Mouse (Mus musculus) v-Abl transformed pro-B cells (cell line): ENCODE measurements around the gene Hist1h4m.
"Not testable (repeated sequence)": the region's sequence is repeated elsewhere in the genome, so short reads cannot be mapped to it uniquely, and the experiment has no call there.

Source experiments
- in situ Hi-C, 2 experiments: fragments of 400-800 bp; cut with MboI; formaldehyde crosslinking; loops; one replicate each; pipeline ENCODE4 v1.15.1; 2025; ENCODE audit not compliant: unreplicated experiment in 2 of 2

Hist1h4m gene

DNA sequence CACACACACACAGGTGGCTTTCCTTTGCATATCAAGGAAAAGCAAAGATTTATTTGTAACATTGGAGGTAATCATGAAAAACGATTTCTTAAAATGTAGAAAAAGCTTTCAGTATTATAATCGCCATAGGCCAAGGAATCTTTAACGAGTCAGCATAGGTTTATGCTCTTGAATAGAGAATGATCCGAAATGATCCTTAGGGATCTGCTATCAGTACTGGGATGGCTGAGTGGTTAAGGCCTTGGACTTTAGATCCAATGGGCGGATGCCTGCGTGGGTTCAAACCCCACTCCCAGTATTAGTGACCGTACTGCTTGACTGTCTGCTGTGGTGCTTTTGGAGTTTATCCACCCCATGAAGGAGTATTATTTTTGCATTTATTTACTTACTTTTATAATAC, 16.0 kb upstream of the Hist1h4m start:
- in situ Hi-C loops = loop anchor here in 1 of 2 experiments (10.0 to 25.0 kb wide), 3 partner anchors 61 to 1967 kb away; partner anchors contain the start of genes Hist1h1a, Hist1h2ab, Hist1h3a and Hist1h3b

DNA sequence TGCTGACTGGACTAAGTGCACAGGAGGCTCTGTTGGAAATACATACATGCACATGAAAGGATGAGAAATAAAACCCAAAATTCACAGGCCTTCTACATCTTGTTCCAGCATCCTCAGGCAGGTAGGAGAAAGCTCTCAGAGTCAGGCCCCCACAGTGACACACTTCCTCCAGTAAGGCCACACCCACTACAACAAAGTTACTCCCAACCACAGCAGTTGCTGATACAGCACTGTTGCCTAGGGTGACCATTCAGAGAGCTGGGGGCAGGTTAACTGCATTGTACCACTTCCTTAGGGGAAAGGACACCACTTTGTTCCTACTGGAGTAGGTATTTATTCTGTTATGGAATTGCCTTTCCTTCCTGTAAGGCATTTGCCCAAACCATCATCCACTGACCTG, 14.4 kb upstream of the Hist1h4m start:
- in situ Hi-C loops = loop anchor here in 1 of 2 experiments (10.0 to 25.0 kb wide), 3 partner anchors 62 to 1965 kb away; partner anchors contain the start of genes Hist1h1a, Hist1h2ab, Hist1h3a and Hist1h3b

DNA sequence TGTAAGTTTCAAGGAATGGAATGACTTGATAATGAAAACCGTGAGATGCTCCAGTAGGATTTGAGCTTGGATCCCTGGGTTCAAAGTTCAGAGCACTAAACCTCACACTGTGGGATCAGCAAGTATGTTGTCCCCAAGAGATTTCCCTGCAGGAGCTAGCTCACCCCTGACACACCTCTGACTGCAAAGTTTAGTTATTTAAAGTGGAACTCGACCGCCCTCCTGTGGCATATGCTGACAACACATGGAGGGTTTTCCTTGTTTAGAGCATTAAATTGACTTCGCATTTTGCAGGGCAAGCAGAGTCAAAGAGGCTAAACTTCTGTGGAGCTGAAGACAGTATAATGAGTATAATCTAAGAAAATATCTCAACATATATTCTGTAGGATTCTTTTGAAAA, 8.5 kb upstream of the Hist1h4m start:
- in situ Hi-C loops = not testable (repeated sequence)

DNA sequence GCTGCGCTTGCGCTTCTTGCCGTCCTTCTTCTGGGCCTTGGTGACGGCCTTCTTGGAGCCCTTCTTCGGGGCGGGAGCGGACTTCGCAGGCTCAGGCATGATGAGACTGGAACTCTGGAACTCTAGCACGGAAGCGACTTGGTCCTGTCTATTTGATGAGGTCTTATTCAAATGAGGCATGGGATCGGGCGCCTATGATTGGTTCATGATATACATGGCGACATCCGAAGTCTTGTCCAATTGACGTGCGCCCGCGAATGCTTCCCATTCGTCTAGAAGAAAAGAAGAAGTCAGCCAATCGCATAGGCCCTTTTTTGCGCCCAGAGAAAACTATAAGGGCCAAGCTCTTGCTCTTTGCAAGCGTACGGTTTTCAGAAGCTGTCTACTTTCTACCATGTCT, 1.5 kb upstream of the Hist1h4m start, which contains the start of the genes Hist1h2bq and Hist1h2ao:
TSS of gene Hist1h2bq (minus strand) at position 125 of the 400 bp plus-strand sequence.
TSS of gene Hist1h2ao (plus strand) at position 393 of the 400 bp plus-strand sequence.
- in situ Hi-C loops = not testable (repeated sequence)

DNA sequence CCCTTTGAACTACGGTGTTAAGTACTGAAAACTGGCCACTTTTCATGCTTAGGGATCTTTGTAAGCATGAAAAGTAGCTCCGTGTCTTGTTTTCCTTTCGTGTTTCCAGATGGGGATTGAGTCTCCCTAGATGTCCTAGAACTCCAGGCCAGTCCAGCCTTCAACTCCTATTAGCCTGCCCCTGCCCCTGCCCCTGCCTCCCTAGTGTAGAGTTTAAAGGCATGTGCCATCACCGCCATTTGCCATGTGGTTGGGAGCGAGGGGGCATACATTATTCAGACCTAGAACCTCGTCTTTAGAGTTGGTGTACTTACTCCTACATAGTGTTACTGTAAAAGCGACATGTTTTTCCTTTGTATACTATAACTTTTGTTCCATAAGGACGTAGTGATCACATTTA, 472 bp upstream of the Hist1h4m start:
- in situ Hi-C loops = not testable (repeated sequence)

DNA sequence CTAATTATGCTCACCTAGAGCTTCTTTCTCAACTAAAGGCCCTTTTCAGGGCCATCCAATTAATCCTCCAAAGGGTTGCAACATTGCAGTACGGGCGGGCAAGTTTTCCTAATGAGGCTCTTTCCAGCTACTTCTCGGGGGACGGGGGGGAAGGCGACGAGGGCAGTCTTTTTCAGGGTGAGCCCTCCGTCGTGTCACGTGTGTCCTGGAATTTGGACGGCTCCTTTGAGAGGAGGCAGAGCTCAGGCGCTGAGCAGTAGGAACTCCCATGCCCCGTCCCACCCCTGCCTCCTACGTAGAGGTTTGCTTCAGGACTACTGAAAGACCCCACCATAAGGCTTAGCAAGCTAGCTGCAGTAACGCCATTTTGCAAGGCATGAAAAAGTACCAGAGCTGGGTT, 546 bp downstream of the Hist1h4m start:
- in situ Hi-C loops = not testable (repeated sequence)

DNA sequence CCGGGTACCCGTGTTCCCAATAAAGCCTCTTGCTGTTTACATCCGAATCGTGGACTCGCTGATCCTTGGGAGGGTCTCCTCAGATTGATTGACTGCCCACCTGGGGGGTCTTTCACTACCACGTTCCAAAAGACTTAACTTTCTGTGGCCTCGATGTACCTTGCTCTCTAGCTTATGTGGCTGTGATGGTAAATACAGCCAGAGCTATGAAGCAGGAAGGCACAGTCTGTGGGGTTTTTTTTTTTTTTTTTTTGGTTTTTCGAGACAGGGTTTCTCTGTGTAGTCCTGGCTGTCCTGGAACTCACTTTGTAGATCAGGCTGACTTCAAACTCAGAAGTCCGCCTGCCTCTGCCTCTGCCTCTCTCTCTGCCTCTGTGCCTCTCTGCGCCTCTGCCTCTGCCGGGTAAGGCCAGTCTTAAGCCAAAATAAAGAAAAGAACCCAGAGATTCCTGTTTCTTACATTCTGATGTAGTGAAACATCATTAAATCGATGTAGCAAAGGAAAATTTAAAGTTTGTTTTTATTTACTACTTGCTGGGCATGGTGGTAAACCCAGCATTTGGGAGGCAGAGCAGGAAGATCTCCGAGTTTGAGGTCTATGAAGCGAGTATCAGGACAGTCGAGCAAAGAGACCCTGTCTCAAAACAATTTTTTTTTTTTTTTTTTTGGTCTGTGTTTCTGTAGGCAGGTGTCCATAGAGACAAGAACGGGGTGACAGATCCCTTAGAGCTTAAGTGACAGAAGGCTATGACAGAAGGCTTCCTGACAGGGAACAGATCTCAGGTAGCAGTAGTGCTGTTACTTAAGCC, 8.7 kb downstream of the Hist1h4m start:
- in situ Hi-C loops = loop anchor here in 1 of 2 experiments (10.0 kb wide), 3 partner anchors 215 to 1865 kb away; partner anchors contain the start of genes Hist1h1e, Hist1h2ac, Hist1h2ah and Hist1h2bc

DNA sequence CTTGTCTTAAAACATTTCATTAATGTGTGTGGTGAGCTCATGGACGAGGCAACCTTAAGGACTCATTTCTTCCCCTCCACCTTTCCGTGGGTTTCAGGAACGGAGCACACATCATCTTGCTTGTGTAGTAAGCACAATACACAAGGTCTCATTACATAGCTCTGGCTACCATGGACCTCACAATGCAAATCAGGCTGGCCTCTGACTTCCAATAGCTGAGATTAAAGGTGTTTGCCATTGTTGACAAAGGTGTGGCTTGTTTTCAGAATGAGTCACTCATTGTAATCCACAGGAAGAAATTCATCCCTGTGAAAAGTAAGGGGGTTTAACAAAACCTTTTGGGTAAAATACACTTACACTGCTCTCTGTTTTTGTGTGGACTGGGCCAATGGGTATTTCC, 17.0 kb downstream of the Hist1h4m start:
- in situ Hi-C loops = loop anchor here in 1 of 2 experiments (10.0 kb wide), 3 partner anchors 206 to 1856 kb away; partner anchors contain the start of genes Hist1h1e, Hist1h2ac, Hist1h2ah and Hist1h2bc

DNA sequence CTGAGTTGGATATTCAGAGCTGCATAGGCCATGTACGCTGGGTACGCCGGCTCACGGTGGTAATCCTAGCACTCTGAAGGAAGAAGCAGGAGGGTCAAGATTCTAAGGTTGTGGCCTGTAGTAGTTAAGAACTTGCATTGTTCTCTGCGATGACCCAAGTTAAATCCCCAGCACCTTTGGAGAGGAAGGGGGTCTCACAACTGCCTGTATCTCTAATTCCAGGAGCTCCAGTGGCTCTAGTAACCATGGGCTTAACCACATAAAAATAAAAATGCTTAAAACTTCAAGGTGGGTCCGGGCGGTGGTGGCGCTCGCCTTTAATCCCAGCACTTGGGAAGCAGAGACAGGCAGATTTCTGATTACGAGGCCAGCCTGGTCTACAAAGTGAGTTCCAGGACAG, 18.8 kb downstream of the Hist1h4m start:
- in situ Hi-C loops = no loop called here

DNA sequence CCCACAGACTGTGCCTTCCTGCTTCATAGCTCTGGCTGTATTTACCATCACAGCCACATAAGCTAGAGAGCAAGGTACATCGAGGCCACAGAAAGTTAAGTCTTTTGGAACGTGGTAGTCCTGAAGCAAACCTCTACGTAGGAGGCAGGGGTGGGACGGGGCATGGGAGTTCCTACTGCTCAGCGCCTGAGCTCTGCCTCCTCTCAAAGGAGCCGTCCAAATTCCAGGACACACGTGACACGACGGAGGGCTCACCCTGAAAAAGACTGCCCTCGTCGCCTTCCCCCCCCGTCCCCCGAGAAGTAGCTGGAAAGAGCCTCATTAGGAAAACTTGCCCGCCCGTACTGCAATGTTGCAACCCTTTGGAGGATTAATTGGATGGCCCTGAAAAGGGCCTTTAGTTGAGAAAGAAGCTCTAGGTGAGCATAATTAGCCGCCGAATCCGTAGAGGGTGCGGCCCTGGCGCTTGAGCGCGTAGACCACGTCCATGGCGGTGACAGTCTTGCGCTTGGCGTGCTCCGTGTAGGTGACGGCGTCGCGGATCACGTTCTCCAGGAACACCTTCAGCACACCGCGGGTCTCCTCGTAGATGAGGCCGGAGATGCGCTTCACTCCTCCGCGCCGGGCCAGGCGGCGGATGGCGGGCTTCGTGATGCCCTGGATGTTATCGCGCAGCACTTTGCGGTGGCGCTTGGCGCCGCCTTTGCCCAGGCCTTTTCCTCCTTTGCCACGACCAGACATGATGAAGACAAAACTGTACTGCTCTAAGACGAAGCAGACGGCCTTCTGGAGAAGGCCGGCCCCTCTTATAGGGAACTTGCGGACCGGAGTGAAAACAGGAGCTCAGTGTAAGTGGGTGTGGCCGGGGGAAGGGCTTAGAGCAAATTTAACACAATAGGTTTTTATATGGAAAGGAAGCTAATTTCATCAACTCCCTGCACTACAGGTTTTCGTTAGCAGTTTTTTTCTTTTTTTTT, 20.2 kb downstream of the Hist1h4m start, which contains the start of gene Hist1h4n:
TSS of gene Hist1h4n (minus strand) at position 779 of the 977 bp plus-strand sequence.
- in situ Hi-C loops = not testable (repeated sequence)

DNA sequence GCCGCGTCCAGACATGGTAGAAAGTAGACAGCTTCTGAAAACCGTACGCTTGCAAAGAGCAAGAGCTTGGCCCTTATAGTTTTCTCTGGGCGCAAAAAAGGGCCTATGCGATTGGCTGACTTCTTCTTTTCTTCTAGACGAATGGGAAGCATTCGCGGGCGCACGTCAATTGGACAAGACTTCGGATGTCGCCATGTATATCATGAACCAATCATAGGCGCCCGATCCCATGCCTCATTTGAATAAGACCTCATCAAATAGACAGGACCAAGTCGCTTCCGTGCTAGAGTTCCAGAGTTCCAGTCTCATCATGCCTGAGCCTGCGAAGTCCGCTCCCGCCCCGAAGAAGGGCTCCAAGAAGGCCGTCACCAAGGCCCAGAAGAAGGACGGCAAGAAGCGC, 21.9 kb downstream of the Hist1h4m start, which contains the start of the genes Hist1h2ap and Hist1h2br:
TSS of gene Hist1h2ap (minus strand) at position 47 of the 400 bp plus-strand sequence.
TSS of gene Hist1h2br (plus strand) at position 283 of the 400 bp plus-strand sequence.
- in situ Hi-C loops = not testable (repeated sequence)

DNA sequence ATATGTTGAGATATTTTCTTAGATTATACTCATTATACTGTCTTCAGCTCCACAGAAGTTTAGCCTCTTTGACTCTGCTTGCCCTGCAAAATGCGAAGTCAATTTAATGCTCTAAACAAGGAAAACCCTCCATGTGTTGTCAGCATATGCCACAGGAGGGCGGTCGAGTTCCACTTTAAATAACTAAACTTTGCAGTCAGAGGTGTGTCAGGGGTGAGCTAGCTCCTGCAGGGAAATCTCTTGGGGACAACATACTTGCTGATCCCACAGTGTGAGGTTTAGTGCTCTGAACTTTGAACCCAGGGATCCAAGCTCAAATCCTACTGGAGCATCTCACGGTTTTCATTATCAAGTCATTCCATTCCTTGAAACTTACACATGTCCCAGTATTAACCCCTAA, 29.0 kb downstream of the Hist1h4m start:
- in situ Hi-C loops = not testable (repeated sequence)

DNA sequence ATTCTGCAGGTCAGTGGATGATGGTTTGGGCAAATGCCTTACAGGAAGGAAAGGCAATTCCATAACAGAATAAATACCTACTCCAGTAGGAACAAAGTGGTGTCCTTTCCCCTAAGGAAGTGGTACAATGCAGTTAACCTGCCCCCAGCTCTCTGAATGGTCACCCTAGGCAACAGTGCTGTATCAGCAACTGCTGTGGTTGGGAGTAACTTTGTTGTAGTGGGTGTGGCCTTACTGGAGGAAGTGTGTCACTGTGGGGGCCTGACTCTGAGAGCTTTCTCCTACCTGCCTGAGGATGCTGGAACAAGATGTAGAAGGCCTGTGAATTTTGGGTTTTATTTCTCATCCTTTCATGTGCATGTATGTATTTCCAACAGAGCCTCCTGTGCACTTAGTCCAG, 34.8 kb downstream of the Hist1h4m start:
- in situ Hi-C loops = not testable (repeated sequence)

DNA sequence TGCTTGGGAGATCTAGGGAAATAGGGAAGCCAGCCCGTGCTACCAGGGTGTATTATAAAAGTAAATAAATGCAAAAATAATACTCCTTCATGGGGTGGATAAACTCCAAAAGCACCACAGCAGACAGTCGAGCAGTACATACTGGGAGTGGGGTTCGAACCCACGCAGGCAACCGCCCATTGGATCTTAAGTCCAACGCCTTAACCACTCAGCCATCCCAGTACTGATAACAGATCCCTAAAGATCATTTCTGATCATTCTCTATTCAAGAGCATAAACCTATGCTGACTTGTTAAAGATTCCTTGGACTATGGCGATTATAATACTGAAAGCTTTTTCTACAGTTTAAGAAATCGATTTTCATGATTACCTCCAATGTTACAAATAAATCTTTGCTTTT, 36.3 kb downstream of the Hist1h4m start:
- in situ Hi-C loops = no loop called here

DNA sequence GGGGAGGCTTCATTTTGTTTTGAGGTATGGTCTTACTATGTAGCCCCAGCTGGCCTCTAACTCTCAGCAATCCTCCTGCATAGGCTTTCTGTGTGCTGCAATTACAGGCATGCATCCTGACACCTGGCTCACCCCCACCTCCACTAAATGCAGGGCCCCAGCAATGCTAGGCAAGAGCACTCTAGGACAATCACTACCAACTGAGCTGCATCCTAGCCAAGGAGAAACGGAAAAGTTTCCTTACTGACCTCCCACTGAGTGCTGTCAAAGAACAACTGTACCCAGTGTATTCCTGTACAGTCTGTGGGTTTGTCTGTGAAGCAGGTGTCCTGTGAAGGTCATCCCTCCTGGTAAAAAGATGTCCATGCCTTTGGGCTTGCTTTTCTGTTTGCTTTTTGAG, 39.1 kb downstream of the Hist1h4m start:
- in situ Hi-C loops = loop anchor here (10.0 kb wide), 5 partner anchors 64 to 1664 kb away; partner anchors contain the start of gene Abt1 (in 1 of the 2)

DNA sequence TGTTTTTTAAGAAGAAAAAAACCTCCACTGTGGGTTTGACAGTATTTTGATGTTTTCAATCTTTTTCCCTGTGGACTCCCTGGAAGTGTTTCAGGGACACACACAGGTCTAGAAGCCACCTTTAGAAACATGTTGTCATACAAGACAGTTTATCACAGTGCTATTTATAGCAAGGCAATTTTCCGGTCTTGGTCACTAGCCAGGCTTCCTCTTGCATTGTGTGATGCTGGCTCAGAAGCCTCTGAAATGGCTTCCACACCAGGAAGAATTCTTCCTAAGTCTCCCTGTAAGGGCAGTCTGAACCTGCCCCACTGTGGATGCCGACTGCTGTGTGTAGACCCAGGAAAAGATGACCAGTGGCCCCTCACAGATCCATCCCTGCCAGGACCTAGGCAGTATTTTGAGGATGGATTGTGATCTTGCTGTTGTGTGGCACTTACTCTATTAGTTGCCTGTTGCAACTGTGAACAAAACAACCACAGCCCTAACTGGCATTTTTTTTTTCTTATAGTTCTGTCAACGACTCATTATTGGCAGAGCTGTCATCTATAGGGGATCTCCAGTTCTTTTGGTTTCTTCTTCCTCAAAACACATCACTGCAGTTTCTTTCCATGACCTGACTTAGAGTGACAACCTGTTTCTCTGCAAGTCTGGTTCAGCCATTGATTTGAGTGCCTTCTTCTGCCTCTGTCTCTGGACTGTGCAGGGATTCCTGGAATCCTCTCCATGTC, 40.8 kb downstream of the Hist1h4m start:
- in situ Hi-C loops = loop anchor here (10.0 kb wide), 5 partner anchors 62 to 1662 kb away; partner anchors contain the start of gene Abt1 (in 1 of the 2)

DNA sequence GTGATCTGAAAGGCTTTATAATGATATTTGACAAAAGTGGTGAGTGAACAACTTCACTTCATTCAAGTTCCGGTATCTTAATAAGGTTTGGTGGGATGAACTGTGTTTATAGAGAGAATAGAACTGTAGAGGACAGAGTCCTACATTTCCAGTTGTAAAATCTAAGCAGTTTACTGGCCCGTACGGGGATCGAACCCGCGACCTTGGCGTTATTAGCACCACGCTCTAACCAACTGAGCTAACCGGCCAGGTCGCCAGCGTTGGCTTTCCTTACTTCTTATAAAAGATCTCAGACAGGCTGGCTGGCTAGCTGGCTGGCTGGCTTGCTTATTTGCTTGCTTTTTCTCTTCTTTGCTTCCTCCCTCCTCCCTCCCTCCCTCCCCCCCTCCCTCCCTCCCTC, 43.6 kb downstream of the Hist1h4m start:
- in situ Hi-C loops = loop anchor here (10.0 kb wide), 5 partner anchors 60 to 1660 kb away; partner anchors contain the start of gene Abt1 (in 1 of the 2)

DNA sequence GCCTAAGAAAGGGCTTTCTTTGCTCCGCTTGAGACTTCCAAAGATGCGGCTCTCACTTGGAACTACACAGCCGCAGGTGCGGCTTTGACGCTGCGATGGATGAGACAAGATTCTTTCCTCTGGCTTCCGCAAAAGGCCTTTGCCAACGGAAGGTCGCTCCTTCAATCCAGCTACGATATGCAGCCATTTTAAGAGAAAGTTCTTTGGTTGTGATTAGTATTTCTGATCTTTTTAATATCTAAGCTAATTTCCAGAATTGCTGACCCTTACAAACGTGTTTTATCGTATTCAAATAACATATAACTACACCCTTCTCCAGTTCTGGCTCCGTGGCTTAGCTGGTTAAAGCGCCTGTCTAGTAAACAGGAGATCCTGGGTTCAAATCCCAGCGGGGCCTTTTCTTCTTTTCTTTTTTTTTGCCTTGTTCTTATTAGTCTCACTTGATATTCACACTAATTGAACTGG, 44.2 kb downstream of the Hist1h4m start:
- in situ Hi-C loops = loop anchor here (10.0 kb wide), 5 partner anchors 59 to 1659 kb away; partner anchors contain the start of gene Abt1 (in 1 of the 2)

DNA sequence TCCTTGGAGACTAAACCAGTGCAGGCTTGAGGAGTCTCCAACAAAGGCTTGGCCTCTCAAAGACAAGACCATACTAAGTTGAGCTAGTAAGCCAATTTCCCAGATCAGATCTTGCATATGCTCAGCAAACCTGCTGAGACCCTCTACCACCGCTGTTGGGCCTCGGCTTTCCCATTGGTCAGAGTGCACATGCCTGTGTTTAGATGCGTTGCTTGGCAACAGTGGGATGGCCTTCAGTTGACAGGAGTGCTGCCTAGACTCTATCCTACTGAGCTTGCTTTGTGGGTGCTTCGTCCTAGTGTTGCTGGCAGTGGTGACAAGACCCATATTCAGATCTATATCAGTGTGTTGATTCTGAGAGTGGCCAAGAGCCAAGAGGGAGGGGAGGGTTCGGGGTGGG, 50.1 kb downstream of the Hist1h4m start:
- in situ Hi-C loops = no loop called here
